Mouse (Mus musculus) retina, adult 2 months (tissue): Measurements from ENCODE around the gene Batf2.
A peak's percentile ranks its signal among the peaks of the same experiment; 100 is the strongest.
"Not testable (repeated sequence)": the region's sequence is repeated elsewhere in the genome, so short reads cannot be mapped to it uniquely, and the experiment has no call there.

Source experiments
- DNase-seq: peaks from one replicate; pipeline ENCODE4 v3.0.0-alpha.2; 2012; ENCODE audit warnings: low read depth, low spot score

Gene Batf2

DNA sequence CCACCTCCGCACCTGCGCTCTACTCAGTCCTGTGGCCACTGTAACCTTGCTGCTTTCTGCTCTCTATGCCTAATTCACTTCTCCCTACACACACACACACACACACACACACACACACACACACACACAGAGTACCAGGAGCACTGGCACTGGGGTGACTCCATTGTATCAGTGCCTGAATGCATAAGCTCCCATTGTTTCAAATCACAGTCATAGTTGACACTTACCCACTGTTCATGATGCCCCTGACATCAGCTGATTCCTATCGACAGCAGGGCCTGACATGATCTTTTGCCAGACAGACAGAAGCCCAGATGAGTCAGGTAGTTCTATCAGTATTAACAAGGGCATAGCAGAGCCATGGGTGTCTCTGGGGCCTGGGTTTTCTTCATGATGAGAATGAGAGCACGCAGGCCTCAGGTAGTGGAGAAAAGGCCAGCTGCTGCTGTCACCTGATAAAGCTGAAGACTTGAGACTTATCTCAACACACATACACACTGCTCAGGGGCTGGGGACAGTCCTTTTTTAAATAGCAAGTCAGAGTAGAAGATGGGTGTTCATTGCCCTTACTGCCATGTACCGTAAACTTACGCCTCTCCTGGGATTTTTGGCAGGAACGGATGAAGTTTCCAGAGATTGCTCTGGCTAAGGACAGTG lies 8.5 kb upstream of the Batf2 start:
- no peak for DNase-seq

DNA sequence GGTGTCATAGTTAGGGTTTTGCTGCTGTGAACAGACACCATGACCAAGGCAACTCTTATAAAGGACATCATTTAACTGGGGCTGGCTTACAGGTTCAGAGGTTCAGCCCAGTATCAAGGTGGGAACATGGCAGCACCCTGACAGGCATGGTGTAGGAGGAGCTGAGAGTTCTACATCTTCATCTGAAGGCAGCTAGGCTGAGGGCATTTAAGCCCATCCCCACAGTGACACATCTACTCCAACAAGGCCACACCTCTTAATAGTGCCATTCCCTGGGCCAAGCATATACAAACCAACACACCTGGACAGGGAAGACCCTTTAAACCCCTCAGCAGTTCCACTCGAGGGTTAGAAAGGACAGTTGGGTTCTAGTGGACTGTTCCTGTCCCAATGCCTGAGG lies 7.6 kb upstream of the Batf2 start:
- not testable (repeated sequence) for DNase-seq

DNA sequence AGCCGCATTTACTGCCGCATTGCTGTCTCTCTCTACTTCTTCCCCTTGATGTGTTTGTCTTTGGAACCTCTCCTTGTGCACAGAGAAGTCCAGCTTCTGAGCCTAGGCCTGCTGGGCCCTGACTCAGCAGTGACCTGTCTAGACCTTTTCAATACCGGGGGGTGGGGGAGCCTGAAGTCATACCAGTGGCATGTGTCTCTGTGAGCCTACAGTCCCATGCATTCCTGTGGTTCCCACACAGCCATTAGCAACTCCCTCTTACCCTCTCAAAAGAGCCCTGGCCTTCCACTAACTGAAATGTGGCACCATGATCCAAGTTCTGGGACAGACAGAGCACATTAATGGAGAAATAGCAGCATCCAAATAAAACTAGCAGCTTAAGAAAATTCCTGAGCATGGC lies 4.4 kb upstream of the Batf2 start:
- DNase-seq = no peak

DNA sequence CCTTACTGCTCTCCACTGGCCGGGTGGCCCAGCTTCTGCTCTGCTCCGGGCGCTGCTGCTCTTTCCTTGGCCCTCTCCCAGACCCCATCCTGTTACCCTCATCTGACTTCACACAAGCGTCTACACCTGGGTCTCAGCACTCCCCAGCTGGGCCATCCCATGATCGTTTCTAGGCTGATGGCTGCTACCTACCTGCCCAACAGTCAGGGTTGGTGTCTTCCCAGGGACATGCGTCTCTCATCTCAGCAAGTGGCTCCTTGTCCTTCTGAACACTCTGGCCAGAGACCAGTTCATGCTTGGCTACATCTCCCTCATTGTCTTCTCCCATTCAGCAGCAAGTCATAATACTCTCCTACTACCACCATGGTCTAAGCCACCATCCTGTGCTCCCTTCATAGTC lies 1.1 kb upstream of the Batf2 start:
- no peak for DNase-seq

DNA sequence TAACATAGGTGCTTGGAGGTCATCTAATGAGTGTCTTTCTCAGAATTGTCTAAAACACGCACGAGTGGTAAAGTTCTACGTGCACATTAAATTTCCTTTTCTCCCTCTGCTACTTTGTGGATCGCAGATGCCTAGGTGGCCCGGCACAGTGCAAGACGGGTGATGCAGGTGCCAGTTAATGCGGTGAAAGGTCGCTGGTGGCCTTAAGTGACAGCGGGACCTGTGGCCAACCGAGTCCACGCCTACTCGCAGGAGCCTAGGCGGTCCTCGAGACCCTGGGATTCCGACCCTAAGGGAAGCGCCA lies 457 bp upstream of the Batf2 start:
- DNase-seq = no peak

DNA sequence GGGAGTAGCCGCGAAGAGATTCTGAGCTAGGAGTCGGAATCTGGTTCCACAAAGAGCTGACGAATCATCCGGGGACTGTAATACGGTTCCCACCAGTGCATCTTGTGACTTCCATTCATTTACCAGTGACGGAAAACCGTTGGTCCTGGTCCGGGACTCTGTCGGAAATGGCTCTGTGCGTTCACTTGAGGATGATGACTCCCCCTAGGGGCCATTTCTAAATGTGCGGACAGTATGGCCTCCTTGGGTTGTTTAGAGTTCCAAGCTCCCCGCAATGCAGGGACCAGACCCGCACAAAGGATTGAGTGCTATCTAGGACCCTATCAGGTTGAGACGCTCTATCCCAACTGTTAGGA lies 589 bp downstream of the Batf2 start, which contains the start of gene Arl2:
Arl2 (minus strand) TSS at position 155 of the 356 bp plus-strand sequence.
- no peak for DNase-seq

DNA sequence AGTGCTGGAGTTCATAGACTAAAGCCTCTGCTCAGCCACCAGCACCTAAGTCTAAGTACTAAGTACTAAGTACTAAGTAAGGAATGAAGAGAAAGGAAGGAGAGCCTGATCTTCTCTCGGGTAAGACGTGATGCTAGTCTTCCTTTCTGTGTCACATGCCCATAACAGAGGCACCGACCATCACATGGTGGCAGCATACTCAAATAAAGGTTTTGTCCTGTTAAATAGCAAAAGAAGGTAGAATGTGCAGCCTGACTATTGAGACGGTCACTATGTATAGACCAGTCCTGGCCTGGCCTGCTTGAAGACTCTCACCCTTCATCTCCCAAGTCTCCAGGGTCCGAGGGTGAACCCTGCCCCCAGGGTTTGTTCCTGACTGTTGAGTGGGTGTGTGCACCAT lies 4.1 kb downstream of the Batf2 start:
- DNase-seq = no peak

DNA sequence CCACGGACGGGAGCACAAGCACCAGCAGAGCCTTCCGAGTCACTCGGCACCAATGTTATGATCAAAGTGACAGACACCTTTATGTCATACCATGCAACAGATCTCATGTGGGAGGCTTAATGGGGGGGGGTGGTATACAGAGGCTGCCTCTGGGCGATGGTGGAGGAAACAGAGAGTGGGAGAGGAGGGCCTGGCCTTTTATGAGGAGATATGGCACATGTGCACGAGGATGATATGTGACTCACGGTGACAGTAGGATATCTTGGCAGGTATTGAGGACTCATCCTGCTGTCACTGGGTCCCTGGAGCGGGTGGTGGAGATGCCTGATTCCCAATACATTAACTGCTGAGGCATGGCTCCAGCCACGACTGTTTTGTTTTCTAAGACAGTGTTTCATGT lies 14.4 kb downstream of the Batf2 start:
- no peak for DNase-seq

DNA sequence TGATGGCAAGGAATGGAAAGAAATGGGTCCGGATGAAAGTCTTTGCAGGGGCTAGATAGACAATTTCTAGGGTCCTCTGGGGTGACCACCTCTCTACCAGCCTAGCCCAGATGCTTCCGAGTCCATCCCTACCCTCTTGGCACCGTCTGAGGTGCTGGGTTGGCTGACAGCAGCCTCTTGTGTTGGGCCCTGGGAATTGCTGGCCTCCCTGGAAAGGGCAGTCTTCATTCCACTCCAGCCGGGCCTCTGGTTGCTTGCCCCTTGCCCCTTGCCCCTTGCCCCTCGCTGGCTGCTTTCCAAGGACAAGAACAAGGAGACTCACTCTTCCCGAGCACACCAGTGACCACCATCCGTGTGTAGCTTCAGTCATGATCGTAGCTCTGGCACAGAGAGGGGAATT lies 15.6 kb downstream of the Batf2 start:
- DNase-seq = no peak

DNA sequence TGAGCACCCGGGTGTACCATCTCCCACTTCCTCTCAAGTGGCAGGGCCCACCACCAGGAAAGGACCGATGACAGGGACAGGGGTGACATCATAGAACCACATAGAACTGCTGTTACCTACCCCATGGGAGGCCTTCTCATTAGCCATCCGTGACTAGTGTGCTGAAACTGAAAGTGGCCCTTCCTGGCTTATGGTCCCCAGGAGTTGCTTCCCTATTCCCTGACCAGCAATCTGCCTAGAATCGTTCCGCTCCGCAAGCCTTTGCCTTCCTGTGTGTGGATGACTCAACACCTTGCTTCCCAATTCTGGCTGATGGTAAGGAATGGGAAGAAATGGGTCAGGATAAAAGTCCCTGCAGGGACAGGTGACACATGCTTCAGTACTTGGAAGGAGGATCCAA lies 16.4 kb downstream of the Batf2 start:
- DNase-seq = no peak

DNA sequence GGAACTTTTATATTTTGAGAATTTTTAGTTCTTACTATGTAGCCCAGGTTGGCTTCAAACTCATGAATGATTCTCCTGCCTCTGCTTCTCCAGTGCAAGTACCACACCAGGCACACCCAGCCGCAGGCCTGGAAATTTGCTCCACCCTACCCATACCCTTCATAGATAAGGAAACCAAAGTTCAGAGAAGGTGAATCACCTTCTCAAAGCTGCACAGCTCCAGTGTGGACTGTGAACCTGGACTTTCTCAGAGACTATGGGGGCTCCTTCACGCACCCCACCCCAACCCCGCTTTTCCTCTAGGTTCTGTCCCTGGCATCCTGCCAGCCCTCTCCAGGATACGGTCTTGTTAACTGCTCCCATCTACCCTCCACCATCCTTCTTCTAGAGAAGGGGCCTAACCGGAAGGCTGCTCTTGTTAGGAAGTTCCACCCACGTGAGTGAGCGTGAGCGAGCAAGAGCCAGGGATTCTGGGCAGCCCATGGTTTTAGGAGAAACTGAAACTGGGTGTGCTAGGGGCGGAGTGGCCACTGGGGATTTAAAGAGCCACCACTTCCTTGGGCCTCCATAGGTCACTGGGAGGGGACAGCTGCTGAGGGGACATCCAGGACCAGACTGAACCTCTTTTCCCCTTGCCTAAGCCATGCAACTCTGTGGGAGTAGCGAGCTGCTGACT lies 23.2 kb downstream of the Batf2 start:
- no peak for DNase-seq

DNA sequence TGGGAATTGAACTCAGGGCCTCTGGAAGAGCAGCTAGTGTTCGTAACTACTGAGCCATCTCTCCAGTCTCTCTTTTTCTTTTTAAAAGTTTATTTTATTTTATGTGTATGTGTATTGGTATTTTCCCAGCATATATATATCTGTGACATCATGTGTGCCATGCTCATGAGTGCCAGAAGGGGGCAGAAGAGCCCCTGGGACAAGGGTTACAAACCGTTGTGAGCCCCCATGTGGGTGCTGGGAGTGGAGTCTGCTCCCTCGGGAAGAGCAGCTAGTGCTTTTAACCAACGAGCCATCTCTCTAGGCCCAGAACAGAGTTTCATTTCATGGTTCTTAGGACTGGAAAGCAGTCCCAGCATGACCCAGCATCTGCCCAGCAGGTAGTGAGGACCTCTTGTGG lies 26.0 kb downstream of the Batf2 start:
- DNase-seq = no peak

DNA sequence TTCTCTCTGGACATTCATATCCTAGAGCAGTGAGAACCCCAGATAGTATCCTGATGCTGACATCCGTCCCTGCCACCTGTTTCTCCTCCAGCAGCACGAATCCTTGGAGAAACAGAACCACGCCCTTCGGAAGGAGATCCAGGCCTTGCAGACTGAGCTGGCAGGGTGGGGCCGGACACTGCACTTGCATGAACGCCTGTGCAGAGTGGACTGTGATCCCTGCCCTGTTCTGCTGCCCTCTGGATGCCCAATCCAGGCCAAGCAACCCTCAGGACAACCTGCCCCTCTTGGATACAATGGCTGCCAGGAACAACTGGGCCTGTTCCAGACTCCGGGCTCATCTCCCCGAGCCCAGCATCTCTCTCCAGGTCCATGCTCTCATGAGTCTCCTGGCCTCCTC lies 30.4 kb downstream of the Batf2 start:
- DNase-seq = no peak

DNA sequence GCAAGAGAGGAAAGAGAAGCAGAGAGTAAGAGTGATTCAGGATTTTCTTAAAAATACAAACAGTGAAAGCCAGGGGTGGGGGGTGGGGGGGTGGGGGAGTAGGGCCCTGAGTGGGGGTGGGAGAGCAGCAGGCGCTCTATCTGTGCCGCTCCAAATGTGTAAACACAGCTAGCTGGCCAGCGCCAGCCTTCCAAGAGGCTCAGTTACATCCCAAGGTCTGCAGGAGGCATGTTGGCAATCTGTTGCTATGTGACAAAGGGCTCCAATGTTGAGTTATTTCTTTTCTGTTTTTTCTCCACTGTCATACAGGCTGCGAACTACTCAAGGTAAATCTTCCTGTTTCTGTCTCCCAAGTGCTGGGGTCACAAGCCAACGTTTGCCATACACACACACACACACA lies 34.0 kb downstream of the Batf2 start:
- DNase-seq = no peak

DNA sequence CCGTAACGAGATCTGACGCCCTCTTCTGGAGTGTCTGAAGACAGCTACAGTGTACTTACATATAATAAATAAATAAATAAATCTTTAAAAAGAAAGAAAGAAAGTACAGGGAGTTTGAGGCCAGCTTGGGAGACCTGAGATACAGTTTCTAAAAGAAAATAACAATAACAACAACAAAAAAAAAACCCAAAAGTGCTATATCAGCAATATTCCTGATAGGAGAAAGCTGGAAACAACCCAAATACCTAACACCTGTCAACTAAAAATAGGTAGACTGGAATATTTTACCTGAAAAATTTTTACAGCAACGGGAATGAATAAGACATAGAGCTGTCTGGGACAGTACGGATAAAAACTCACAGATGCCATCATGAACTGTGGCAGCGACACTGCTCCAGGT lies 38.0 kb downstream of the Batf2 start:
- no peak for DNase-seq

DNA sequence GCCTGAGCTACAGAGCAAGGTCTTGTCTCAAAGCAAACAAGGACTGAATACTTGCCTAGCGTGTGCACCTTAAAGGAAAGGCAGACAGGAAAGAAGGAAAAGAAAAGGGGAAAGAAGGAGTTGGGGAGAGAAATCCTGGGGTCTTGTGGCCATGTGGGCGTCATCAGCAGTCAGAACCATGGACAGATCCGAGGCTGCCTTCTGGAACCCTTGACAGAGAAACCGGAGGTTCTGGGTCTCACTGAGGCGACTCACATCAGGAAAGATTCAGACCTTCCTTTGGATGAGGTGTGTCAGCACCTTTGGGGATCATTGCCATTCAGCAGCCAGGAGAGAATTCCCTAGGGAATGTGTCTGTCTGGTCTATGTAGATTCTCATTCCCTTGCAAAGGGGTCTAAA lies 40.8 kb downstream of the Batf2 start:
- DNase-seq = no peak

DNA sequence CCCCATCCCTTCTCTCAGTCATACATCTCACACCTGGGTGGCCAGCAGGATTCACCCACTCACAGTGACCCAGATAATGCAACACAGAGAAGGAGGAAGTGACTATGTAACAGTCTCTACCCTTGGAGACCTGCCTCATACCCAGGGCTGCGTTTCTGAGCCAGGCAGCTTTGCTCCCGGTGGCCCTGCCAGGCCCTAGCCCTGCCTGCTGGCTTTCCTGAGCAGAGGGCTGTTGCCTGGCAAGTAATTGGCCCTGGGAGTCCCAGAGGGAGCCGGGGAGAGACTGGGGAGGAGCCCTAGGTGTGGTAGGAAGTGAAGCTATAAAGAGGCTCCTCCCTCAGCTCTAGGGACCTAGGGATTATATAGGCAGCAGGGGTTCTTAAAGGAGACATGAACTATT lies 41.8 kb downstream of the Batf2 start:
- DNase-seq = peak; percentile 46

DNA sequence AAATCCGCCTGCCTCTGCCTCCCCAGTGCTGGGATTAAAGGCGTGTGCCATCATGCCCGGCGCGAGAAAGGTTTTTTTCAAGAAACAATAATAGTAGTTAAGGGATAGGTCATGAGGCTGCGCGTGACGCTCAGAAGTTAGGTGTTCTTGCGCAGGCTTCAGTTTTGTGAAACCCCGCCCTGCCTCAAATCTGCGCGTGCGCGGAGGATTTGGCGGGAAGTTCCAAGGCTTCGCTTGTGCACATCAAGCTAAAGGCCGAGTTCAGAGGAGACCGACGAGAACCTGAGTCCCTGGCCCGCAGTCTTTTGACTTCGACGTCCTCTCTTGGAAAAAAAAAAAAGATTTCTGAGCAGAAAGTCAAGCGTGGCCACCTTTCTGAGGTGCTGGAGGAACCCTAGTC lies 43.3 kb downstream of the Batf2 start, which contains the start of gene Majin:
Majin (plus strand) TSS at position 258 of the 400 bp plus-strand sequence.
- no peak for DNase-seq

DNA sequence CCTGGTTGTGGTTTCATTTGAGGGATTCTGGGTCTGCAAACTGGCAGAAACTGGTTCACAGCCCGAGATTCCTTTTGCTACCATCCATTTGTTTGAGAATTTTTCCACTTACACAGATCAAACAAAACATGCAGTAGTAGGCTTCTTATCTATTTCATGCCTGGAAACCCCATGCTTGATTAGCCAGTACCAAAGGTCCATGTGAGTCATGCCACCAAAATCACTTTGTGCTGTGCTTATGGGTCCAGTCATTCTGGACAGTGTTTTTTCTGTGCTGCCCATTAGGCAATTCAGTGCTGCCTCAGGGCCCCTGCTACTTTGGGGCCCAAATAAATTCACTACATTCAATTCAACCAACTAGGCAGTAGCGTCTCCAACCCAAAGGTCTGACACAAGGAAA lies 63.5 kb downstream of the Batf2 start:
- no peak for DNase-seq

DNA sequence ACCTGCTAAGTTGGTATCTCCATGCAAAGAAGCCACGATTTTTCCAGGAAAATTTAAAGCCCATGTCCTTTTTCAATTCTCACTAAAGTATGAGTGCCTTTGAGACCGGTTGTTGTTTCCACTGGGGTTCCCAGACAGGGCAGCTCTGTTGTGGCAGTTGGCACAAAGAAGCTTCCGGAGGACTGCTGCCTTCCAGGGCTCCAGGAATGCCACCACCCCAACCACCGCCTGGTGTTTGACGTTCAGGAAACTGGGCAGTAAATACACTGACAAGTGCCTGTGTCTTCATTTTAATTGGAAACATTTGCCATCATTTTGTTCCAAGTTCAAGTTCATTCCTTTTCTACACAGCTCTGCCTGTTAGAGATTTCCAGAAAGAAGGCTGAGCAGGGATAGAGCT lies 65.9 kb downstream of the Batf2 start:
- DNase-seq = no peak

DNA sequence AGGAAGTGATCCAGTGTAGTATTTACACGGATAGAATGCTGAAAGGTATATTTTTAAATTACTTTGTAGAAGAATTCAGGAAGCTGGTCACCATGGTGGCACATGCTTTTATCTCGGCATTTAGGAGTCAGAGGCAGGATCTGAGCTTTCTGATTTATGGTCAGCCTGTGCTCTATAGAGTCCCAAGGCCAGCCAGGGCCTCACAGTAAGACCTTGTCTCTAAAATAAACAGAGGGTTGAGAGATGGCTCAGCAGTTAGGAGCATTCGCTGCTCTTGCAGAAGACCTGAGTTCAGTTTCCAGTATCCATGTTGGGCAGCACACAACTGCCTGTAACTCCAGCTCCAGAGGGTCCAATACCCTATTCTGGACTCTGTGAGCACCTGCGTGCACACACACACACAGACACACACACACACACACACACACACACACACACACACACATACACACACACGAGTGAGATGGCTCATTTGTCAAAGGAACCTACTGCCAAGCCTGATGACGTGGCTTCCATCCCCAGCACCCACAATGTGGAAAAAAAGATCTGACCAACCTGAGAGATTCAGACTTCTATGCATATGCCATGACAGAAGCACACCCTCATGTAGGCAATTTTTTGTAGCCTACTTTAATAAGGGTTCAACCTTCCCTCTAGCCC lies 75.4 kb downstream of the Batf2 start:
- no peak for DNase-seq

DNA sequence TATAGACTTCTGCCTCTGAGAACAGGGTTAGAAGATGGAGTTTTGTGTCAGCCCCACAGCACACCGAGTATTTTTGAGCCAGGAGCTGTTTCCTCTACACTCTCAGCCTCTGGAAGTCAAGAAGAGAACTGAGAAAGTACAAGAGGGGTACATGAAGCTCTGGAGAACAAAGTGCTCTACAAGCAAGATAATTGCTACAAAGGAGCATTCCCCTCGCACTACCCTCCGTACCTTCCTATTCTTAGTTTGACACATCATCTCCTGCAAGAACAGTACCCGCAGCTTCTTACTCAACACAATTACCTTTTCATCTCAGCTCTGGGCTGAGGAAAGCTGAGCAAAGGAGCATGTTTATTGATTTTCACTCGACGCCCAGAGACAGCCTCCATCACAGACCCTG lies 77.8 kb downstream of the Batf2 start:
- DNase-seq = no peak
